Mouse (Mus musculus) WW6 (cell line): ENCODE data around the gene C7.

Source experiments
- DNase-seq: peaks from one replicate; pipeline ENCODE4 v3.0.0-alpha.2; 2013; ENCODE audit warnings: low read depth, low spot score

The C7 gene

GRCm38 (mm10) chr15:5002903-5003302 lies 60.6 kb downstream of the C7 start:
- DNase-seq, result no peak

GRCm38 (mm10) chr15:4973355-4973754 lies 90.2 kb downstream of the C7 start:
- DNase-seq, result no peak
